Mouse (Mus musculus) naive thymus-derived CD4-positive, alpha-beta T cell, adult 2 months (primary cell): ENCODE results near the gene Igsf11.

Source experiments
- DNase-seq: peaks from one replicate; pipeline ENCODE4 v3.0.0-alpha.2; 2011; ENCODE audit warnings: low read depth

The Igsf11 gene

GRCm38 (mm10) chr16:38940805-38941204 is 48.3 kb downstream of the Igsf11 start:
- DNase-seq = no peak

GRCm38 (mm10) chr16:38941275-38941674 is 48.8 kb downstream of the Igsf11 start:
- DNase-seq = no peak

DNA sequence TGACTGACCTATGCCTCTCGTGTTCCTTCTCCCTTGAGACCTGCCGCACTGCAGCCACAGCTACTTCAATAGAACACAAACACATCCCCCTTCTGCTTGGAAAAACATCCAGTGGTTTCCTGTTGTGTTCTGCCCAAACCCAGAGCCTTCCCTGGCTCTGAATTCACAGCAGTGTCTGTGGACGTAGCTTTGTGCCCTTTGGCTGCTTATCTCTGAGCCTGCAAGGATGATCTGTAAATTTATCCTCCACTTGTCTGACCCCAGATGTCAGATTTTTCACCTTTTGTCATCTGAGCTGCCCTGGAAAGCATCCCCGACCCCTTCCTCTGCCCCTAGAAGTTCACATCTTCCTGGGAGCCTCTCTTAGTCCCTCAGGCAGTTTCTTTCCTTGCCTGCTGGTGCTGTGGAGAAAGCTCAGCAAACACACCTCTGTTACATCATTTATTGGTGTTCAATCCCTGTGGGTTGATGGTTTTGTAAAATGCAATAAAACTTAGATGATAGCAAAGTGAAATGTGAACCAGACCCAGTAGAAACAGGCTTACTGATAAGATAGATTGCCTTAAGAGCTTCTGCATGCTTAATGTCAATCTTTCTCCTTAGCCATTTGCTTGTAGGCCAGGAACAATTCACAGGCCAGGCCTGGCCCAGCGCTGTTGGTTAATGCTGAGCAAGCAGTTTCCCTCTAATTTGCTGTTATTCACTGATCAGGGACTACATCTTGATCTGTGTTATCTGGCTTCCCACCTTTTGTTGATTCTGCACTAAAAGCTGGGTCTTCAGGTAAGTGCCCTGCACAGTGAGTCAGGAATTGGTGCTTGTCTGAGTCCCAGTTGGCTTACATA is 51.5 kb downstream of the Igsf11 start:
- no peak for DNase-seq

GRCm38 (mm10) chr16:38945111-38945510 is 52.6 kb downstream of the Igsf11 start:
- DNase-seq = no peak

- DNase-seq = no peak
Measured at GRCm38 (mm10) chr16:38945581-38945981, 53.1 kb downstream of the Igsf11 start.

GRCm38 (mm10) chr16:38946453-38946852 is 54.0 kb downstream of the Igsf11 start:
- DNase-seq = no peak

- DNase-seq = no peak
Measured at GRCm38 (mm10) chr16:38947141-38947879, 54.8 kb downstream of the Igsf11 start.

DNA sequence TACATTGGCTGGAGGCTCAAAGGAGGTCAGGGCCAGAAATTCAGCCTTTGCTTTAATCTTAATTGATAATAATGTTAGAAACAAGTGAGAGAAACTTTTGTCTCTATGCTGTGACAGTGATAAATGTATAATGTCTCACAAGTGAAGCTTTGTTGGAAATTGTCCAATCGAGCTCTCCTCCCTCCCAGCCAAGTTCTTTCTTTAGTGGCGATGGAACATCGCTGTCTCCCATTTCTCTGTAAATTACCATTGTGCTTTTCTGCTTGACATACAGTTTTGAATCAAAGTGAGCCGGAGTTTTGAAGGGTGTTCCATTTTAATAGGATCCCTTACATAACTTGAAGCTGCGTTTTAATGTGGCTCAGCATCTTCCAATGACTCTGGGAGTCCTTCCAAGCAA is 56.0 kb downstream of the Igsf11 start:
- no peak for DNase-seq

DNA sequence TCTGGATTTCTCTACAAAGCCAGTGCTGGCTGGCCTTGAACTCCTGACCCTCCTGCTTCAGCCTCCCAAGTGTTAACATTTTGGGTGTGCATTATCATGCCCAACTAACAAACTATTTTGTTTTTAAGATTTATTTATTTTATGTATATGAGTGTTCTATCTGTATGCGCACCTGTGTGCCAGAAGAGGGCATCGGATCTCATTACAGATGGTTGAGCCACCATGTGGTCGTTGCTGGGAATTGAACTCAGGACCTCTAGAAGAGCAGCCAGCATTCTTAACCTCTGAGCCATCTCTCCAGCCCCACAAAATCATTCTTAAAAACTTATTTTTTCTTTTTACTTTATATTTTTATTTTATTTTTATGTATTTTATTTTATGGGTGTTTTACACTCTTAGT is 60.4 kb downstream of the Igsf11 start:
- DNase-seq = no peak

- DNase-seq = no peak
Measured at GRCm38 (mm10) chr16:38953821-38954220, 61.4 kb downstream of the Igsf11 start.

- DNase-seq = no peak
Measured at GRCm38 (mm10) chr16:38954501-38955288, 62.2 kb downstream of the Igsf11 start.

DNA sequence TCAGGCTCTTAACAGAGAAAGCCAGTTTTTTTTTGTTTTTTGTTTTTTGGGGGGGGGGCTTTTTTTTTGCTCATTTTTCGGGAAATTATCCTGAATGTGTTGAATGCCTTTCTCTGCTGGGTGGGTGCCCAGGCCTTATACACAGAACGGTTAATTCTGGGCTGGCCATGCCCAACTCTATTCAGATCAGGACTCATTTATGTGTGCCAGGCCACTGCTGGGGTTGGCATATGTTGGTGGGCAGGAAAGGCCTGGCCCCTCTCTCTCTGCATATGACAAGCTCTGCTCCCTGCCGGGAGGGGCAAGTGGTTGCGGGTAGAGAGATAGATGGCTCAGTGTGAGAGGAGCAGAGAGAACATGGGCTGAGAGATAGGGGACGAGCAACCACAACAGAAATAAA is 62.8 kb downstream of the Igsf11 start:
- DNase-seq = no peak

DNA sequence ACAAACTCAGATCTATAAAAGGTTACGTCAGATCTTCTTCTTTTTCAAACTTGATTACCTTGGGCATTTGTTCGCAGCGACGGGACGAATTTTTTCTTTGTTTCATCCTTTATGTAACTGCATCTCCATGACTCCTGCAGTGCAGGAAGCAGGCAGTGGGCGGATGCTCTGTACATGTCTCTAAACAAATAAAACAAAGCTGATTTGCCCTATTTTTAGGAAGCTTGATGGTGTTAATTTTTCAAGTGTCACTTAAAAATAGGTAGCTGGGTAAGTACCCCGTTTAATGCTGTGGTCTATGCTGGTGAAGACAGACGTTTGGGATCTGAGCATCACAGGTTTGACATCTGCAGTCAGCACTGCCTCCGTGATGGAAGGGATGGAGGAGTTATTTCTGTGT is 66.3 kb downstream of the Igsf11 start:
- no peak for DNase-seq

DNA sequence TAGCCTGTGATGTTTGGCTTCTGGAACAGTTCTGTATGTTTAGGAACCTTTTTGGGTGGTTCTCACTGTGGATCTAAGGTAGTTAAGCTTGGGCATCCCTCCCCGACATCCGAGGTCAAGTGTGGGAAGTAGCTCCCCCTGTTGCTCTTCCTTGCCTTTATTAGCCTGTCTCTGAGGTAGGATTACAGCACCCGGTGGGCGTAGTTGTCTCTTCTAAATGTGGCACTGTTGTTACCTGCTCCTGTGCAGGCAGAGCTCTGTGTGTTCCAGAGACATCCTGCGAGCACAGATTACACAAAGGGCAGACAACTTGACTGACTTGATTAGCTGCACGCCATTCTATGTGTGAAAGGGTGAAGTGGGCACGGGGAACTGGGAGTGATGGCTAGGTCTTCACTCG is 68.1 kb downstream of the Igsf11 start:
- no peak for DNase-seq

- no peak for DNase-seq
Measured at GRCm38 (mm10) chr16:38961865-38962264, 69.4 kb downstream of the Igsf11 start.

DNA sequence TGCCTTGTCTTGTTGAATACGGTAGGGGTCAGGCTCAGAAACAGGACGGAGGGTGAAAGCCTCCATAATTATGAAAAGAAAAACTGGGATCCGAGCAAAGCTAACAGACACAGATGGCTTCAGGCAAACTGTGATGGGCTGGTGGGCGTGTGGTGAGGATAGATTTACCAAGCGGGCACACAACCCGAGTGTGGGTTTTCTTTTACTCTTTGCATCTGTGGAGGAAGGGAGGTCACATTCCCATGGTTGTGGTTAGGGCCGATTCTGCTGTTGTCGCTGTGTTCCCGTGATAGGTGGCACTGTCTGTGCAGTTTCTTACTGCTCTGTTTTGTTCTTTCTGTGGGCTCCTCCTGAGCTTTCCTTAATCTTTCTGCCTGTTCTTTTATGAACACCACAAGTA is 70.2 kb downstream of the Igsf11 start:
- no peak for DNase-seq

GRCm38 (mm10) chr16:38967026-38967425 is 74.6 kb downstream of the Igsf11 start:
- no peak for DNase-seq

- no peak for DNase-seq
Measured at GRCm38 (mm10) chr16:38976151-38976550, 83.7 kb downstream of the Igsf11 start.

GRCm38 (mm10) chr16:38978546-38978945 is 86.1 kb downstream of the Igsf11 start:
- DNase-seq = no peak

DNA sequence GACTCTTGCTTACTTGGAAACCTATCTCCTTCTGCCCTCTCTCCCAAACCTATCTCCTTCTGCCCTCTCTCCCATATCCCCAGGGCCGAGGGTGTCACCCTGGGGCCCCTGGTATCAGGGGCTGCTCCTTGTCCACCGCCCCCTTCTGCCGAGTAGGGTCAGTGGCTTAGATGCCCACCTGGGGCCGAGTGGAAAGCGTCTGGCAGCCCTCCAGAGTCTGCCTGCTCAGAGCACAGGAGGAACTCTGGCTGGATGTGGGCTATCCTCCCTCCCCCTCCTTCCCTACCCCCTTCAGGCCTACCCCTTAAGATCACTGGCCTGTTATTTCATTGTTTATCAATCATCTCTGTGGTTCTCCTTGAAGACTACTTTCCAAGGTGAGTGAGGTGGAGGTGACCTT is 88.1 kb downstream of the Igsf11 start:
- no peak for DNase-seq

- DNase-seq = no peak
Measured at GRCm38 (mm10) chr16:38982051-38982450, 89.6 kb downstream of the Igsf11 start.

GRCm38 (mm10) chr16:38982508-38983236 is 90.2 kb downstream of the Igsf11 start:
- no peak for DNase-seq
